10 mouse cellular contexts compared by ENCODE assay signal in genomic region chr4:129951359-129951821, GRCm38 (mm10). TPM values are rescaled to one million over a fixed set of nuclear protein-coding genes. Genes with fewer than 3 reads are reported as not detected.
DNase-seq lines count a peak whose midpoint lies in the region; ATAC-seq and TF ChIP-seq lines count a peak whose summit lies in the region.
"Had no signal": no experiment of that assay in that cellular context is flagged by ENCODE, and none has a peak within 500 bp of the region (broad histone marks: within the 10 kb centered on the region; RNA-seq: fewer than 3 reads in every experiment).

No protein-coding gene starts in this region.

- H3K9ac ChIP-seq in kidney, postnatal 0 days (ENCODE audit: low read depth, low read length) = no peak overlapping the region
- H3K9ac ChIP-seq in kidney, embryonic 15.5 days = no peak overlapping the region
- H3K9ac ChIP-seq in stomach, embryonic 16.5 days (ENCODE audit: low read length) = no peak overlapping the region
- H3K9ac ChIP-seq in intestine, postnatal 0 days (ENCODE audit: low read depth, low read length) = no peak overlapping the region
- H3K9ac ChIP-seq: hindbrain, embryonic 13.5 days; neural tube, embryonic 15.5 days had no signal

- DNase-seq in kidney, postnatal 0 days (ENCODE audit: low spot score) = peak; percentile 21
- DNase-seq in kidney, postnatal 25 days = peak; percentile 19 to 55
- DNase-seq in frontal cortex, postnatal 10 days (ENCODE audit: low spot score in 2 of 2) = no peak

- 62% methylated on average over 6 of the region's 6 CpGs for WGBS in kidney, postnatal 0 days
- 63% methylated on average over 6 of the region's 6 CpGs for WGBS in kidney, embryonic 15.5 days
- 45% methylated on average over 6 of the region's 6 CpGs for WGBS in stomach, embryonic 16.5 days
- 65% methylated on average over 6 of the region's 6 CpGs for WGBS in intestine, postnatal 0 days

- no peak overlapping the region for H3K4me2 ChIP-seq in kidney, postnatal 0 days (ENCODE audit: low read length)
- no peak overlapping the region for H3K4me2 ChIP-seq in kidney, embryonic 15.5 days
- H3K4me2 ChIP-seq in stomach, embryonic 16.5 days (ENCODE audit: low read depth, low read length) = no peak overlapping the region
- H3K4me2 ChIP-seq in intestine, postnatal 0 days (replicated peaks; ENCODE audit: low read depth) = no peak overlapping the region
- H3K4me2 ChIP-seq: hindbrain, embryonic 13.5 days; neural tube, embryonic 15.5 days had no signal

- ATAC-seq in kidney, postnatal 0 days (replicated peaks; ENCODE audit: low FRiP score, low read depth) = no peak; the same call in 1 of the 2 replicates
- no peak for ATAC-seq in kidney, embryonic 15.5 days (replicated peaks; ENCODE audit: low FRiP score)
- ATAC-seq in common myeloid progenitor, adult 5-6 weeks (replicated peaks; ENCODE audit: low read depth, poor library complexity, severe bottlenecking) = peak; percentile 72
- peak; percentile 54; the same call in 1 of the 2 replicates for ATAC-seq in stomach, embryonic 16.5 days (ENCODE audit: insufficient read depth, low FRiP score)
- no peak for ATAC-seq in intestine, postnatal 0 days
- ATAC-seq: Patski had no signal

- no peak overlapping the region for H3K4me3 ChIP-seq in kidney, postnatal 0 days (replicated peaks; ENCODE audit: low read depth, low read length)
- no peak overlapping the region for H3K4me3 ChIP-seq in kidney, embryonic 15.5 days (replicated peaks)
- H3K4me3 ChIP-seq in stomach, embryonic 16.5 days (replicated peaks; ENCODE audit: low read length) = no peak overlapping the region
- H3K4me3 ChIP-seq in intestine, postnatal 0 days (ENCODE audit: low read depth, low read length) = no peak overlapping the region
- H3K4me3 ChIP-seq: hindbrain, embryonic 13.5 days; neural tube, embryonic 15.5 days had no signal

- no peak overlapping the region for H3K27ac ChIP-seq in kidney, postnatal 0 days
- H3K27ac ChIP-seq in kidney, embryonic 15.5 days = no peak overlapping the region
- H3K27ac ChIP-seq in stomach, embryonic 16.5 days (ENCODE audit: low read length) = no peak overlapping the region
- no peak overlapping the region for H3K27ac ChIP-seq in intestine, postnatal 0 days (ENCODE audit: low read depth, low read length)
- H3K27ac ChIP-seq: hindbrain, embryonic 13.5 days; neural tube, embryonic 15.5 days had no signal

- no peaks in the 10 kb centered on the region; the same call in 1 of the 2 replicates for H3K4me1 ChIP-seq in kidney, postnatal 0 days (replicated peaks; ENCODE audit: insufficient read depth, low read length)
- 0 out of 2 replicates have a peak, but pooled peaks cover 3% of the 10 kb centered on the region for H3K4me1 ChIP-seq in kidney, embryonic 15.5 days
- no peaks in the 10 kb centered on the region; the same call in 1 of the 2 replicates for H3K4me1 ChIP-seq in stomach, embryonic 16.5 days (ENCODE audit: control insufficient read depth, insufficient read depth, low read length)
- no peaks in the 10 kb centered on the region for H3K4me1 ChIP-seq in intestine, postnatal 0 days (replicated peaks; ENCODE audit: control insufficient read depth, insufficient read depth, low read length)
- H3K4me1 ChIP-seq: neural tube, embryonic 15.5 days had no signal

- no peaks in the 10 kb centered on the region for H3K9me3 ChIP-seq in kidney, postnatal 0 days (replicated peaks; ENCODE audit: low read length)
- no peaks in the 10 kb centered on the region for H3K9me3 ChIP-seq in kidney, embryonic 15.5 days (replicated peaks)
- no peaks in the 10 kb centered on the region for H3K9me3 ChIP-seq in stomach, embryonic 16.5 days (replicated peaks; ENCODE audit: control insufficient read depth, low read length)
- no peaks in the 10 kb centered on the region for H3K9me3 ChIP-seq in intestine, postnatal 0 days (ENCODE audit: control insufficient read depth)
- H3K9me3 ChIP-seq: hindbrain, embryonic 13.5 days; neural tube, embryonic 15.5 days had no signal

- no peak for TF ChIP-seq CTCF in kidney, postnatal 0 days (IDR thresholded peaks at IDR 0.05; ENCODE audit: low read depth)
- no peak for TF ChIP-seq CTCF in intestine, postnatal 0 days (IDR thresholded peaks at IDR 0.05; ENCODE audit: low read depth)

- 0 out of 2 replicates have a peak, but pooled peaks cover 6% of the 10 kb centered on the region for H3K27me3 ChIP-seq in kidney, postnatal 0 days (ENCODE audit: insufficient read depth, low read length)
- H3K27me3 ChIP-seq in kidney, embryonic 15.5 days = peaks cover 19% of the 10 kb centered on the region; the same call in 1 of the 2 replicates
- no peaks in the 10 kb centered on the region for H3K27me3 ChIP-seq in stomach, embryonic 16.5 days (ENCODE audit: control insufficient read depth, insufficient read depth, low read length)
- H3K27me3 ChIP-seq in intestine, postnatal 0 days (replicated peaks; ENCODE audit: control insufficient read depth, insufficient read depth, low read length) = 0 out of 2 replicates have a peak, but pooled peaks cover 1% of the 10 kb centered on the region
- H3K27me3 ChIP-seq: neural tube, embryonic 15.5 days; Patski had no signal

- H3K36me3 ChIP-seq in kidney, postnatal 0 days (ENCODE audit: insufficient read depth, low read length) = no peaks in the 10 kb centered on the region
- H3K36me3 ChIP-seq in kidney, embryonic 15.5 days = no peaks in the 10 kb centered on the region
- H3K36me3 ChIP-seq in stomach, embryonic 16.5 days (ENCODE audit: control insufficient read depth, insufficient read depth, low read length) = no peaks in the 10 kb centered on the region
- H3K36me3 ChIP-seq in intestine, postnatal 0 days (ENCODE audit: control insufficient read depth, insufficient read depth) = no peaks in the 10 kb centered on the region
- H3K36me3 ChIP-seq: hindbrain, embryonic 13.5 days; neural tube, embryonic 15.5 days had no signal

RNA-seq across cellular contexts. Expression of gene Spocd1, which starts 22.3 kb away (rescaled TPM):
- not detected in 2 replicates for polyA plus RNA-seq in kidney, postnatal 0 days (2015; fragmentation: Nextera tagmentation; extraction: Ambion mirVana)
- polyA plus RNA-seq in kidney, embryonic 15.5 days (2015; fragmentation: Nextera tagmentation; extraction: Ambion mirVana) = not detected in 2 replicates
- 0.05 TPM in 1 of 2 replicates, not detected in the other for total RNA-seq in common myeloid progenitor, adult 5-6 weeks (2017)
- polyA plus RNA-seq in stomach, embryonic 16.5 days (2015; fragmentation: Nextera tagmentation; extraction: Ambion mirVana) = not detected in 2 replicates
- not detected in 2 replicates for polyA plus RNA-seq in intestine, postnatal 0 days (2015; fragmentation: Nextera tagmentation; extraction: Ambion mirVana)
- polyA plus RNA-seq: hindbrain, embryonic 13.5 days had no signal

RNA-seq across cellular contexts. Expression of gene Adgrb2, which starts 33.3 kb away (rescaled TPM):
- 0.78 and 1.8 TPM in 2 replicates for polyA plus RNA-seq in kidney, postnatal 0 days (2015; fragmentation: Nextera tagmentation; extraction: Ambion mirVana)
- polyA plus RNA-seq in kidney, embryonic 15.5 days (2015; fragmentation: Nextera tagmentation; extraction: Ambion mirVana) = 1.8 and 2.3 TPM in 2 replicates
- total RNA-seq in common myeloid progenitor, adult 5-6 weeks (2017) = 0.87 and 1.7 TPM in 2 replicates
- 1.6 and 1.9 TPM in 2 replicates for polyA plus RNA-seq in stomach, embryonic 16.5 days (2015; fragmentation: Nextera tagmentation; extraction: Ambion mirVana)
- polyA plus RNA-seq in intestine, postnatal 0 days (2015; fragmentation: Nextera tagmentation; extraction: Ambion mirVana) = 0.43 and 0.70 TPM in 2 replicates

Comparison
In these comparisons a context has a peak if more than half of its experiments do, and no peak if none do; other contexts are left out.
1. ATAC-seq: peak in common myeloid progenitor, adult 5-6 weeks (single experiment) and stomach, embryonic 16.5 days (single experiment); none in kidney, postnatal 0 days (single experiment), kidney, embryonic 15.5 days (single experiment) and intestine, postnatal 0 days (single experiment).
2. DNase-seq: peak in kidney, postnatal 0 days (single experiment) and kidney, postnatal 25 days (2 of 2); none in frontal cortex, postnatal 10 days (0 of 2).